Mouse (Mus musculus): ENCODE data around the gene P2ry13.

Gene P2ry13

DNA sequence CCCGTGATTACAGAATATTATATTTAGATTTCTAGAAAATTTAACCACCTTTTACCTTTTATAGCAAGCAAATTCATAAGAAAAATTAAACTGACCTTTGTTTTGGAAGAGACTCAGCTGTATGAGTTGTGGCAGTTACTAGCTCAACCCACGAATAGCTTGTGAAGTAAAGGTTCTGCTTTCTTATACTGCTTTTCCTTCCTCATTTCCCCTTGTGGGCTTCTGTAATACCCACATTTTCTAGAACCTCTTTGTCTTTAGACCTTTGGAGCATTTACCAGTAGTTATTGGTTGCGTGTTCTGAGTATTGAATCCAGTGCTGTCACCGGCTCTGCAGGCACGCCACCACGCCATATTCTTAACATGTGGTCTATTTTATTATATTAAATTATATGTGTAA is at the start of gene P2ry13:
TSS of gene P2ry13 (minus strand) at position 156 of the 400 bp plus-strand sequence.
- no peak for DNase-seq (ENCODE audit: inconsistent ontology term)

DNA sequence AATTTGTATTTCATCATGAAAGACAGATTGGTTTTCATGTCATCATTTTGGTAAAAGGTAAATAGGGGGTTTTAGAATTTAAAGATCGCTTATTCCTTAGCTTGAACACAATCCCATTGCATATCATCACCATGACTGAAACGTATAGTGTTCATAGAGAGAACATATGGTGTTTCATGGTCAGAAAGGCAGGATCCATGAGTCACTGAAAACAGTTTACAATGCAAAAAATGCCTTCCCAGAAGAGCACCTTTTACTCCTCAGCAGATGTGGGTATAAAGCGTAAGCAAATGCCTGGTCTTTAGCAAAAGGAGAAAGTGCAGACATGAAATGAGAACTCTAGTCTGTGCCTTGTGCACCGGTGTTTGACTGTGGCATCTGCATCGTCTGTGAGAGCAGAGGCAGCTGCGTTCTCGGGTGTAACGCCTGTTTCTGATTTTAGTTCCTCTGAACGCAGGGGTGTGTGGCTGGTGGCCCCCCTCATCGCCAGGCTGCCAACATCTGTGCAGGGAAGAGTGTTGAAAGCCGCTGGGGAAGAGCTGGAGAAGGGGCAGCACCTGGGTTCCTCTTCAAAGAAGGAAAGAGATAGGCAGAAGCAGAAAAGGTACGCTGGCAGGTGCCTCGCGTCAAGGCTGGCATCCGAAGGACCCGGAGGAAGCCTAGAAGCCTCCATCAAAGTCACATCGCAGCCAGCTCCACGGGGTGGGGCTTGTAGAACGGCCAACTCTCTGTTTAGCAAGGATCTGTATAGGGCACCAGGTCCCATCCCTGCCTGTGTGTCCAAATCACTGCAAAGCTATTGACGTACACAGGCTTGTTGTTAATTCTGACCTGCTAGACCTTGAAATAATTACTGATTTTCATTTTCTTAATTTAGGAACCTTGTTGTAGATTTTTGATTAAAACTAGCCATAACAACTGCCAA is 47.3 kb upstream of the P2ry13 start:
- no peak for DNase-seq (ENCODE audit: inconsistent ontology term)

DNA sequence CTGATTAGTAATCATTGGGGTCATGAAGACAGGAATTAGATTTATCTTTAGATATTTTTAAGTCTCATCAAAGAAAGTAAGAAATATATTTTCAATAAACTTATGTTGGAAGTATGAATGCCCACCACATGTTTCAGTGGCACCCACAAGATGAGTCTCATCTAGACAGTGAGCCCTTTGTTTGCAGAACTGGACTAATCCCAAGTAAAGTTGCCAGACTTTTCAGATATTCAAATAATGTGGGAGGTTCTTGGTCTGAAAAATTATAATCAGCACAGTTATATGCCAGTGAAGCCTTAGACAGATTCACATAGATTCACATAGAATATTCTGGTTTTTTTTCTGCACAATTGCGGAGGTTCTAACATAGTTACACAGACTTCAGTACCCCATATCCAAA is 39.8 kb upstream of the P2ry13 start:
- peak; percentile 85 for DNase-seq (ENCODE audit: inconsistent ontology term)

DNA sequence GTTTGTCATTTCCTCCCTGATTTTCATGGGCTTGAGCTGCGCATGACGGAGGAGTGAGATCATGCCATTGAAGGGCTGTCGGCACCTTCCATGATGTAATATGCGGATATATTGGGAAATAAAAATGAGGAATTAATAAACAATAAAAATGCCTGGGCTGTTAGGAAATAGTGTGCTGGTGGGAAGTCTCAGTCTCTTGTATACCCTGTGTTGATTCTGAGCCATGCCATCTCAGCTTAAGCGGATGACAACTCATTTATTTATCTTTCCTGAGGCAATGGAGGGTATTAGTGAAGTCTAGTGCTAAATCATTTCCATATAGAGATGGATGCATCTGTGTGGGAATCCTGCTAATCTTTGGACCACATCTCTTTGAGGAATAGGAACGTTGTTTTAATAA is 37.3 kb upstream of the P2ry13 start:
- no peak for DNase-seq (ENCODE audit: inconsistent ontology term)

DNA sequence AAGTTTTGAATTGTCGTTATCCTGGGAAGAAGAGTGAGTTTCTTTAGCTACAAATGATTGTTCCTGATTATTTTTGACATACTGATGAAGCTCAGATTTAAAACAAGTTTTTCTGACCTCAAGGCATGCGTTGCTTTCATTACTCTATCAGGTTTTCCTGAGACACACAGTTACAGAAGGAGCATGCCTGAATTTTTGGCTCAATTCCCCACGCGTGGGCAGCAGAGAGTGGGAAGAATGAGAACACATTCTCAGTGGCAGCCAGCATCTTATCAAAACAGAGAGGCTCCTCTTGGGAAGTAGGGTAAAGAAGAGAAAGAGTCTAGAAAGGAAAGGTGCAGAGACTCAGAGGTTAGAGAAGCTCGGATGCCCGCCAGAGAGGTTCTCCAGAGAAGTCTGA is 32.7 kb upstream of the P2ry13 start:
- DNase-seq (ENCODE audit: inconsistent ontology term): peak; percentile 70

DNA sequence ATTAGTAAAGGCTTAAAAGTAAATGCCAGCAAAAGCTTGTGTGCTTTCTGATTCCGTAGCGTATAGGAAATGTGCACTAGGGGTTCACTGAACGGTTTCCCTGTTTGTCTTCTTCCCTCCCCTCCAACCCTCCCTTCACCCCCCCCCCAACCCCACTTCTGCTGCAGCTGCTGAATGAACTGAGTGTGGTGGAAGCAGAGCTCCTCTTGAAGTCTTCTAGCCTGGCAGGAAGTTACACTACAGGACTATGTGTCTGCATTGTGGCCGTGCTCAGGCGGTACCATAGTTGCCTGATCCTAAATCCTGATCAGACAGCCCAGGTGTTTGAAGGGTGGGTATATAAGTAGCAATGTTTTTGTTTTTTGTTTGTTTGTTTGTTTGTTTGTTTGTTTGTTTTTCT is 24.2 kb upstream of the P2ry13 start:
- no peak for DNase-seq (ENCODE audit: inconsistent ontology term)

DNA sequence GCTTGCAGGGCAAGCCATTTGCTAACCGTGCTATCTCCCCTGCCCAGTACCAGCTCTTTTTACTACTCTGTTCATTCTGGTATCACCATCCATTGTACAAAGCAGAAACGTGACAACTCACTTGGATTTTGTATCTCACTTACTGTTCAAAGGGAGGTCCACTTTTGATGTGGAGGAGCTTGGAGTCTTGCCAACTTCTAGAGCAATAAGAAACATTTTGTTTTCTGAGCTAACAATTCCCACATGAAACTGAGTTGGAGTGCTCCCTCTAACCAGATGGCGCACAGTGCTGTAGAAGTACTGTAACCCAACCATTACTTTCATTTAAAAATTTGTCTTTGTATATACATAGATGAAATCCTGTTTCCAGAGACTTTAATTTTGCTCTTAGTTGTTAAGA is 20.2 kb upstream of the P2ry13 start:
- DNase-seq (ENCODE audit: inconsistent ontology term): no peak

DNA sequence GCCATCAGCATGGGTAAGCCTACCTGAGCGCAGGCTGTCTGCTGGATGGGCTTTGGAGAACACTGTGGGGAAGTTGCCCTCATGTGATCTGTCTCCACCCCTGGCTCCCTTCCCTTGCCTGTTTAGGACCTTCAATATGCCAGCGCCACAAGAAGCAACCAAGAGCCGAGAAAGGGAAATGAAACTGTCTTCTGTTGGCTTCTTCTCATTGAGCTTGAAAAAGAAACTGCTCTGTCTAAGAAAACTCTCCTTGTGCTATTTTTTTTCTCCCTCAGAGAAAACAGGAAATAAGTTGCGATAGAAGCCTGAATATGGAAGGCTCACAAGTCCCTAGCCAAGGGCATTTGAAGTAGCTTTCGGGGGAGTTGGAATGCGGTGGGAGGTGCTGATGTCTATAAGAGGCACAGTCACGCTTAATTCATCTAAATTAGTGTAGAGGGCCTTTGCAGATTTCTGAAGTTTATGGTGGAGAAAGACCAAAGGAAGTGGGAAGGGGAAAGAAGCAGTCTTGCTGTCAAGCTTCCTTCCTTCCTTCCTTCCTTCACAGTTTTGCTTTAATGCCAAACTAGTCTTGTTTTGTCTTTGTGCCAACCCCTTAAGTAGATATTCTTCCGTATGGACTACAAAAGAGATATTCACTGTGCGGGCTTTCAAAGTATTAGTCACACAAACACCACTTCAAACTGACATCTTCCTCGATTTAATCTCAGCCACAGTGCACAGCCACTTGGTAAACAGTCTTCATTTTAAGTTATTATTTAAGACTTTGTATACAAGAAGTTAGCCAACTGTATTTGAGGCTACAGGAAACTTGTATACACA is 18.3 kb upstream of the P2ry13 start:
- DNase-seq (ENCODE audit: inconsistent ontology term): no peak

DNA sequence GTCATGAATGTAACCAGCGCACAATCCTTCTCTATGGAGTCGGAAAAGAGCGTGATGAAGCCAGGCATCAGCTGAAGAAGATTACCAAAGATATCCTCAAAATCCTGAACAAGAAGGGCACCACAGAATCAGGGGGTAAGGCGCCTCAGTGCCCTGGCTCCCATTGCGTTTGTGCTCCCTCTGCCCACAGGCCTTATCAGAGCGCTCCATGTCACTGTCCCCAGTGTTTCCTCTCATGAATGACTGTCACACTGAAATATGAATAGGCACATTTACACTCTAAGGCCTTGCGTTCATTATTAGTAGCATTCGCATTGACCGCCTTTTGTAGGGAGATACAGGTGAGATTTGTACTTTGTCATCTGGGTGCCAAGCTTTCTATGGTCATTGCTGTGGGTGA is 17.0 kb upstream of the P2ry13 start:
- DNase-seq (ENCODE audit: inconsistent ontology term): no peak

DNA sequence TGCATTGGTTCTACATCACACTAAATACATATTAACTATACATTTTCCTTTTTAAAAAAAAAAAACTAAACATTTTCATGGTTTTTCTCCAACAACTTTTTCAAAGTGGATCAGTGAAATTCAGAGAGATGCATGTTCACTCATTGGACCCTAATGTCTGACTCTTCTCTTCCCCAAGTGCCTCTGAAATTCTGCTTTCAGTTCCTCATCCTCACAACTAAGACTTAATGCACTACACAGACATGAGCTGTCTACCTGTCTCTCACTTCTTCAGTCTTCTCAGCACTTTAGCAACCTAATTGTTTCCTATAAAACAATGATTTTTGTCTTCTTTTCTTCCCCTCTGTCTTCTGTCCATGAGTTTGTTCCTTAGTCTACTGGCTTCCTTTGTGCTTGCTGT is 14.7 kb upstream of the P2ry13 start:
- DNase-seq (ENCODE audit: inconsistent ontology term): no peak

DNA sequence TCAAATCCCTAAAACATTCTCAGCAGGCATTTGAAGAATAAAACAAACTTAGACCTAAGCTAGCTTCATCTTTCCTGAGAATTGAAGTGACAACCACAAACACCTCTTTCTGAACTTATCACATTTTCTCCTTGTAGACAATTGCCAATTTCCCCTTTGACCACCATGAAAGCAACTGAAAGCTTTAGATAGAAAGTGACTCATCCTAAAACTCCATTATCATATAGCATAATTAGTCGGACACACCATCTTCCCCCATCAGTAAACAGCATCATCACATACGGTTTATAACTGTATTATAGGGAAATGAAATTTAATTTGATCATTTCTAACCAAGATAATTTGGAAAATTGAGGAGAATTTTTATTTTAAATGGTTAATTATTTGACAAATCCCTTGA is 11.6 kb upstream of the P2ry13 start:
- DNase-seq (ENCODE audit: inconsistent ontology term): no peak

DNA sequence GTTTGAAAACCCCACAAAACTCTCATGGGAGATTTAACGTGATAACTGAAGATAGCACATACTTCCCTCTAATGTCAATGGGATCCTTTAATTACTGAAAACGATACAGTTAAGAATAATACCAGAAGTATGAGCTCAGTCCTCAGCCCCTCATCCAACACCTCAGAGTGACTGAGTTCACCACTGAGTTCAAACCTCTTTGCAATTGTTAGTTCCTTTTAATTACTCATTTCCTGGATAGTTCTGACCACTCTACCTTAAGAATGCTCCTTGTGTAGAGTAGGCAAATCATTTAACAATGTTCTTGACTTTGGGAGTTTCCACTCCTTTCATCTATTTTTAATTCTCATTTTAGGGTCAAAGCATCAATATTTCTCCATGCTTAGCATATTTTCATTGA is 8.6 kb upstream of the P2ry13 start:
- no peak for DNase-seq (ENCODE audit: inconsistent ontology term)

DNA sequence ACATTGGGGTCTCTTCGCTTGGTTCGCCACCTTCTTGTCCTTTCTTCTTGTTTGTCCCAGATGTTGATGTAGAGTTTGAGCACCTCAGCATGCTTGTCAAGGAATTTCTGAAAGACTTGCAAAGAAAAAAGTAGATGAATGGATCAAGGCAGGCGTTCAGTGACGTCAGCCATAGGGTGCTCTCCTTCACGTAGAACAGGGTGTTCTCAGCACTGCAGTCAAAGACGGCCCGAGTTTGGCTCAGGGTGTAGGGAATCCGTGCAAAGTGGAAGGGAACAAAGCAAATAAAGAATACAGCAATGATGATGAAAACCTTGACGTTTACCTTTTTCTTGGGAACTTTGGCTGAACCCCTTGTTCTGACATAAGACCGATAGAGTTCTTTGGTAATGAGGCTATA is 6.5 kb upstream of the P2ry13 start:
- no peak for DNase-seq (ENCODE audit: inconsistent ontology term)

DNA sequence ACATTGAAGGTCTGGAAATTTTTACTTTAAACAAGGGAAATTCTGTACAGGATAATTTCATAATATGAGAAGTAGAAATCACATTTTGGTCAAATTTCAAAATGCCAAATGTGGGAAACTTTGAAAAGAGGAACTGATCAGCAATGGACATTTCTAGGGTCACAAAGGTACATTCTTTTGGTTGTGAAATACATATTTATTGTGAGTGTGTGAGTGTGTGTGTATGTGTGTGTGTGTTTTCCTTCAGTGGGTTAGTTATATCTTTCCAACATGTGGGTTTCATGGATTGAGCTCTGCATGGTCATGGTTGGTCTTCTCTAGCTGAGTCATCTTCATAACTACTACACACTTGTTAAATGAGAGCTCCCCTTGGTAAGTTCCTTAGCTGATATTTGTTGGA is 1.7 kb upstream of the P2ry13 start:
- no peak for DNase-seq (ENCODE audit: inconsistent ontology term)

DNA sequence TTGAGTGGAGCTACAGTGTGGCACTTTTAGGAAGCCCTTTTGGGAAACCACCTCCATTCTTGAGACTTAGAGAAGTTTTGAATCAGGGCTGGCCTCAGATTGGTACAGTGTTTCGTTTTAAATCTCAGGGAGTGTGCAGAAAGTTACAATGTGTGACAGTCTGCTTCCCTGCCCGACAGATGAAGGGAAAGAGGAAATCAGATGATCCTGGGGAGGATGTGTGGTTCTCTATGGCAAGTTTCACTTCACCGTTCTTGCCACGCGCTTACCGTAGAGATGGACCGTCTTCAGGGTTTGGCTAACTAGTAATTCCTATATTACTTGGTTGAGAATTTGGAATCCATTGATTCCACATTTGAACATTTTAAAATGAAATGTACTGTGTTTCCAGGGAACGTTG is 1.1 kb upstream of the P2ry13 start:
- DNase-seq (ENCODE audit: inconsistent ontology term): no peak

DNA sequence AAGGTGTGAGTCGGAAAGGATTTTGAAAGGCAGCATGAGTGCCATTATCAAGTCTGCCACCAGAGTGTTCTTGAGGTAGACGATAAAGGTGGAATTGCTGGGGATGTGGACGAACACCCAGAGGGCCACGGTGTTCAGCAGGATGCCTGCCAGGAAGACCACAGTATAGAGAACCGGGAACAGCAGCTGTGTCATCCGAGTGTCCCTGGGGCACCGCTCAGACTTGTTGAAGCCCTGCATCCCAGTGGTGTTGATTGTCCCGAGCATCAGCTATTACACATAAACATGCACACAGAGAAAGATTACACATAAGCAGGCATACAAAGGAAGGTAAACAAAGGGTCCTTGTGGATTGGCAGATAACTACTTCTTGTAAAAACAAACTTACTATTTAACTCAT is 593 bp downstream of the P2ry13 start:
- DNase-seq (ENCODE audit: inconsistent ontology term): no peak

DNA sequence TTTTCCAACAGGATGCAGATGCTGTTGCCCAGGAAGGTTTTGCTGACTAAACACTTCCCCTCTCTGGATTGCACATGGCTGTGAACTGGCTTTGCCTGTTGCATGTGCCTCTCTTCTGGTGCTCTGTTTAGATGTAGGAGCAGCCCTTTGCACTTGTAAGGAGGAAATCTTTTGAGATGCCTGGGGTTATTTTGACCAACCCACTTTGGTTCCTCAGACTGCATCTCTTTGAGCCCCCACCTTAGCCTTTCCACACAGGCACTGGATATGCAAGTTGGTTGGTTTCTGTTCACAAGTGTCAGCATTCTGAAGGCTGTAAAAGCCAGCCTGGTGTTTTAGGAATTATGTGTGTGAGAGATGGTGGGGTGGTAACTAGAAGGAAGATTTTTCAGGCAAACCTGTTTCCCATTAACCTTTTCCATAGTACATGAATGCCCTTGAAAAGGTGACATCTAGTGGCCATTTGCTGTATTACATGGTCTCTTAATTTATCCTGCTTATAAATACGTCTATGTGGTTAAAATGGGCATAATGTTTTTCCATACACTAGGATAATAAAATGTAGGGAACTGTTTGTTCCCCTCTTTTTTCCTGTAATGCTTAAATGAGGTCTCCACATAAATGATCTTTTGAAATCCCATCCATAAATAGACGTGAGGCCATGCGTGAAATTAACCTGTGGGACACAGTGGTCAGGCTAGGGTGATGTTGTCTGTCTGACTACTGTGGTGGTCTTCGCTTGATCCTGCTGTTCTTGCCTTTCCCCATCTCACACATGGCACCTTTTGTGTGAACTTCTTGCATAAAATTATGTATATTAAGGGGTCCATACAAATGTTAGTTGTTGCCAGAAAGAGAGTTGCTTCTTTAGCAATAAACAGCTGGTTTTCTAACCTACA is 1.8 kb downstream of the P2ry13 start:
- DNase-seq (ENCODE audit: inconsistent ontology term): peak; percentile 38

DNA sequence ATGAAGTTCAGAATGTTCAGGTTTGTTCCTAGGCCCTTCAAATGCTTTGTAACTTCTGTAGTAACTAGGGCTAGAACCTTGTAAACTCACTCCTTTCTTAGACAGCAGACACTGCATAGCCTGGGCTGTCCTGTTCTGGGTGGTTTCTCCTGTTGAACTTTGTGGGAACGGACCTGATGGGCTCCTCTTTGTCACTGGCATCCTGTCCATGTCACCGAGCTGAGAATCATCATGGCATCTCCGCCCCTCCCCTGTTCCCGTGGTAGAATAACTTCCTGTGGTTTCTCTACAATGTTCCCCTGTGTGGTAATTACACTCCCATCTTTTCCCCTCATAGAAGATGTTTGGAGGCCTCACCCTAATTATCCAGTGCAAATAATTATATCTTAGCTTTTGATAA is 4.7 kb downstream of the P2ry13 start:
- DNase-seq (ENCODE audit: inconsistent ontology term): no peak

DNA sequence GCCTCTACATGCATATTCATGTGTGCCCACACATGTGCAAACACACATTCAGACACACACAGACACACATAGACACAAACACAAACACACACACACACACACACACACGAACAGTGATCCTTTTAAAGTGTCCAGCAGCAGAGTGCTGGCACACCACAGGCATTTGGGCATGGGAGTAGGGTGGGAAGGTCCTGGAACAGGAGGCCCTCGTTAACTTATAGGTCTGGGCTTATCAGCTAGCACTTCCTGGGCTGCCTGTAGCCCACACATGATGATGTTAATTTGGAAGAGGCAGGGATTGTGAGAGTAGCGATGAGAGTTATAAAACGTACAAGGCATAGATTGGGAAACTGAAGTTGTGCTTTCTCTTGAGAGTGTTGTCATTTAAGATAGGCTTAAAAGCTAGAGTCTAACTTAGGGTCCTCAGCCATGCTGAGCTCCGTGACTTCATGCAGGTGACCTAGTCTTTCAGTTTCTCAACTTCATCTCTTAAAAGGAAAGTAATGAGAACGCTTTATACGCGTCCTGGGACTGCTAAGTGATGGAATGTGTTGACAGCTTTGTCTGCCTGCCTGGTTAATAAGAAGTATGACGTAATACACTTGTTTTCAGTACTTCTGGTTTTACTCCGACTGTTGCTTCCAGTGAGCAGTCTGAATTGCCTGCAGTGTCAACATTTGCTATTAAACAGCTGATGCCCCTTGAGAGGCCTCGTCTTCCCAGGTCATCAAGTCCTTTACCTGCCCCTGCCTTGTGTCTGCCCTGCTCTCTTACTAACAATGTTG is 5.8 kb downstream of the P2ry13 start:
- no peak for DNase-seq (ENCODE audit: inconsistent ontology term)

DNA sequence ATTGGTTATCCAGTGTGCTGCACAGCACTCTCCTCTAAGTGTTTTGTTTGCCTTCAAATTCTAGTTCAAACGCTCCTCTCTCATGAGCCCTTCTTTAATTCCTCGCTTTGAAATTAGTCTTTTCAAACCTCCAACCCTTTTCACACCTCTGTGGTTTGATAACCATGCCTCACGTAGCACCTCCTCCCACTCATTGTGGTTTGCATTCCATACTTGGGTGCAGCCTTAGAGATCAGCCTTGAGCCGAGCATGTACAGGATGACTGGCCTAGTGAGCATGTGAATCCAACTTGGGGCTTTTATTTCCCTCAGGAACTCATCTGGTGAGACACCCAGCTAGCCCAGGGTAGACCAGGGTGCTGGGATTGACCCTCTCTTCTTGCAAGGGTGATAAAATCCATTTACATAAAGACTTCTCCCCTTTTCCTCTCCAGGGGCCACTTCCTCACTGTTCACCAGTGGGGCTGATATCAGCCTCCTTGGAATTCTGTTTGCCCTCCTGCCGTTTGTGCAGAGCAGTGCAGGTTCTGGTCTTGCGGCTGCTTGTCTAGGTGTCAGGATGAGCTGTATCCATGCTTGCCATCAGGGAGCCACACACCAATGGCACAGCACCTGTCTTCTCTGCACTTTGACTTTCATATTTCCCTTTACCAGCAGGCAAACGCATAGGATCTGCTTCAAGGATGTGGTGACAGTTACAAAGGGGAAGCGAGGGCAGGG is 6.7 kb downstream of the P2ry13 start:
- peak; percentile 44 for DNase-seq (ENCODE audit: inconsistent ontology term)

Measured in Muller cell, postnatal 12 days (primary cell).